Mouse (Mus musculus): ENCODE measurements around the gene Rbm47. TPM values are rescaled to one million over a fixed set of nuclear protein-coding genes. Genes with fewer than 3 reads are reported as not detected.

The Rbm47 gene
- polyA plus RNA-seq, 1 experiment: 310 TPM

DNA sequence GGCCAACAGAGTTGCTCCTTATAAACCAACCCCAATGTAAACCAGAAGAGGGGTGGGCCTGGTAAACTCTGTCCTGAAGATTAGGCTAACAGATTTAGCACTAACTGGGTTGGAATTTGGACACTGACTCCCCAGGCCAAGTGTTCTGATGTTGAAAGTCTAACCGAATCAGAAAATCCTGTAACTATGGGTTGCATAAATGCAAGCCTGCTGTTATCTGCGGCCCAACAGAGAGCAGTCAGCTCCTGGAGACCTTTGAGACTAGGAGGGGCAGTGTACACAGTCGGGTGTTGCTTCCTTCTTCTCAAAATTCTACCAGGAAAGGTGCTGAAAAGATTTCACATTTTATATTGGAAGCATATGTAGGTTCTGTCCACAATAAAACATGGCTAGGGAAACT lies 129.0 kb downstream of the Rbm47 start:
- Histone ChIP-seq H3K4me1 (ENCODE audit: control insufficient read depth, insufficient read depth, insufficient read length, low read length) (peaks cover 29% of the 10 kb centered on the region), H3K27me3 (ENCODE audit: control insufficient read depth, insufficient read depth, low read length) (no peaks in the 10 kb centered on the region), H3K27ac (ENCODE audit: insufficient read depth, low read depth, low read length) (peak overlapping the region; percentile 99), H3K4me3 (ENCODE audit: low read depth, low read length) (no peak overlapping the region), H3K36me3 (ENCODE audit: control insufficient read depth, insufficient read depth, low read length) (peaks cover 50% of the 10 kb centered on the region)
- no peak for TF ChIP-seq CTCF (IDR thresholded peaks at IDR 0.05; ENCODE audit: extremely low read depth, insufficient read length, insufficient replicate concordance, low read depth, low read length)
- TF ChIP-seq POLR2A (IDR thresholded peaks at IDR 0.05; ENCODE audit: low read depth, low read length): no peak
- WGBS: 28% methylated on average over 3 of the region's 3 CpGs

DNA sequence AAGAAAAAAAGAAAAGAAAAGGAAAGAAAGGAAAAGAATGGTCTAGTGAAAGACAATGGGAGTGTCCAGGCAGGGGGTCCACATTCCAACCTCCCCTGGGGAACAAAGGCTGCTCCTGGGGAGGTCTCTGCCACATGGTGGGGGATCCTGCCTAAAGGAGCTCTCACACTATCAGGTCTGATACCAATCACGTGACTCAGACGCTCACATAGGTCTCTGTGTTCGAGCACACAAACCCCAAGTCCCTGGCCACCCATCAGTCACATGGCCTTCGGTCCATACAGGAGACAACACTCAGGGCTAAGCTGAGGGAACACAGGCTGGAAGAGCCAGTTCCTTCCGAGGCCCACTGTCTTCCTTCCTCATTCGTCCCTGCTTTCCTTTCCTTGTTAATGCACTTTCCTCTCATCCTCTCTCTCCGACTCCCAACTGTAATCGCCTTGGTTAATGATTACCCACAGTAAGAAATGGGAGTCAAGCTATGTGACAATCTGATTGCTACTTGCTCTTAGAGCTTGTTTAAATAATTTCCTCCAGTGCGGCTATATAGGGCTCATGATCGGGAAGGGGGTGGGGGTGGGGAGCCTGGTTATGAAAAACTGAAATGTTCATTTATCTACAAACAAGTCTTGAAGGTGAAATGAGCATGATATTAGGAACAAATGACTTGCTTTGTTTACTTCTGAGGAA lies 130.1 kb downstream of the Rbm47 start:
- WGBS: 26% methylated on average over 10 of the region's 10 CpGs
- TF ChIP-seq CTCF (IDR thresholded peaks at IDR 0.05; ENCODE audit: extremely low read depth, insufficient read length, insufficient replicate concordance, low read depth, low read length) (no peak), POLR2A (IDR thresholded peaks at IDR 0.05; ENCODE audit: low read depth, low read length) (no peak)
- Histone ChIP-seq H3K27me3 (ENCODE audit: control insufficient read depth, insufficient read depth, low read length) (no peaks in the 10 kb centered on the region), H3K4me1 (ENCODE audit: control insufficient read depth, insufficient read depth, insufficient read length, low read length) (peaks cover 29% of the 10 kb centered on the region), H3K4me3 (ENCODE audit: low read depth, low read length) (peak overlapping the region; percentile 53), H3K27ac (ENCODE audit: insufficient read depth, low read depth, low read length) (peak overlapping the region; percentile 97), H3K36me3 (ENCODE audit: control insufficient read depth, insufficient read depth, low read length) (peaks cover 55% of the 10 kb centered on the region)

DNA sequence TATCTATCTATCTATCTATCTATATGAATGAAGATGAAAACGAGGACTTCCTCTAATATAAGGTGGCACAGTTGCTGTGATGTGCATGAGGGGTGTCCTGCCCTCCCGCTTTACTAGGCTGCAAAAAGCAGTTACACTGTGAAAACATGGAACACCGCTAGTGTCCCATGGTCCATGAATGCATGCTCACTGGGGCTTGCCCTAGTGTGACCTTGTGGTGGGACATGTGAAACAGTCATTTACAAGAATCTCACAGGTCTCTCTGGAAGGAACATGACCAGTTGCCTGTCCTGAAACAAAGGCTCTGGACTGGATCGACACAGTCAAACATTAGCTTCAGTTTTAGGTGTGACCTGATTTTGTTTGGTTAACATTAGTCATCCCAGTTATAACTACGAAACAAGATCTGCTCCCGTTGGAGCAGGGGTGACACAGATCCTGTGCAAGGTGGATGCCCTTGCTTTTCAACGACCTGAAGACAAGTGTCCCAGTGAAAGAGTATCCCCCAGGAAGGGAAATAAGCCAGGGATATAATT lies 132.1 kb downstream of the Rbm47 start:
- H3K4me3 ChIP-seq (ENCODE audit: low read depth, low read length): no peak overlapping the region
- TF ChIP-seq POLR2A (IDR thresholded peaks at IDR 0.05; ENCODE audit: low read depth, low read length): no peak
- no peak for TF ChIP-seq CTCF (IDR thresholded peaks at IDR 0.05; ENCODE audit: extremely low read depth, insufficient read length, insufficient replicate concordance, low read depth, low read length)
- 56% methylated on average over 7 of the region's 7 CpGs for WGBS
- H3K4me1 ChIP-seq (ENCODE audit: control insufficient read depth, insufficient read depth, insufficient read length, low read length): peaks cover 24% of the 10 kb centered on the region; the same call in 1 of the 2 replicates
- 0 out of 2 replicates have a peak overlapping the region, but pooled peaks have one; percentile 32 for H3K27ac ChIP-seq (ENCODE audit: insufficient read depth, low read depth, low read length)
- no peaks in the 10 kb centered on the region for H3K27me3 ChIP-seq (ENCODE audit: control insufficient read depth, insufficient read depth, low read length)
- H3K36me3 ChIP-seq (ENCODE audit: control insufficient read depth, insufficient read depth, low read length): peaks cover 71% of the 10 kb centered on the region

DNA sequence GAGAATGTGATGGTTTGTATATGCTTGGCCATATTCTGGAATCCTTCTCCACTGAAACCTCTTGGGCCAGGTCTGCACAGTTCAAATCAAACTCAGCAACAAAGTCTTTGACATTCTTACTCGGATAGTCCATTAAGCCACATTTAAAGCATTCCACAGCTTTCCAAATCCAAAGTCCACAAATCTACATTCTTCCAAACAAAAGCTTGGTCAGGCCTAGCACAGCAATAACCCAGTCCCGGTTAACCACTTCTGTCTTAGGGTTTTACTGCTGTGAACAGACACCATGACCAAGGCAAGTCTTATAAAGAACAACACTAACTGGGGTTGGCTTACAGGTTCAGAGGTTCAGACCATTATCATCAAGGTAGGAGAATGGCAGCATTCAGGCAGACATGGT lies 133.1 kb downstream of the Rbm47 start:
- Histone ChIP-seq H3K36me3 (ENCODE audit: control insufficient read depth, insufficient read depth, low read length) (peaks cover 70% of the 10 kb centered on the region), H3K27ac (ENCODE audit: insufficient read depth, low read depth, low read length) (no peak overlapping the region), H3K4me3 (ENCODE audit: low read depth, low read length) (no peak overlapping the region), H3K4me1 (ENCODE audit: control insufficient read depth, insufficient read depth, insufficient read length, low read length) (peaks cover 22% of the 10 kb centered on the region; the same call in 1 of the 2 replicates), H3K27me3 (ENCODE audit: control insufficient read depth, insufficient read depth, low read length) (no peaks in the 10 kb centered on the region)
- 42% methylated on average over 2 of the region's 2 CpGs for WGBS
- TF ChIP-seq POLR2A (IDR thresholded peaks at IDR 0.05; ENCODE audit: low read depth, low read length) (no peak), CTCF (IDR thresholded peaks at IDR 0.05; ENCODE audit: extremely low read depth, insufficient read length, insufficient replicate concordance, low read depth, low read length) (no peak)

DNA sequence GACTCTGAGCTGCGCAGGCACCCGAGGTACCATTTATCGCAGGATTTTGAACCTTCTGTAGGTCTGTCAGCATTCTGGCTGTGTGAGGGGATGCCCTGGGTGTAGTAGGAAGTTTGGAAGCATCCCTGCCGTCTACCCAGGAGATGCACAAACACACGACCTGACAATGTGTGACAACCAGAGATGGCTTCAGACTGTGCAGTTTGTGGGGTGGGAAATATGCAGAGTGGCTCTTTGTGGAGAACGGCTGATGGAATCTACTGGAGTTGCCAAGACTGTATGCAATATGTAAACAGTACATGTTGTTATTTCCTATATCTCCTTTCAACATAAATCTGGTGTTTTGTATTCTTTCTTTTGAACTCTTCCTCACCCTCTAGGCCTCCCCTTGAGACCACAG lies 135.9 kb downstream of the Rbm47 start:
- 62% methylated on average over 6 of the region's 6 CpGs for WGBS
- no peak for TF ChIP-seq CTCF (IDR thresholded peaks at IDR 0.05; ENCODE audit: extremely low read depth, insufficient read length, insufficient replicate concordance, low read depth, low read length)
- TF ChIP-seq POLR2A (IDR thresholded peaks at IDR 0.05; ENCODE audit: low read depth, low read length): no peak
- Histone ChIP-seq H3K4me3 (ENCODE audit: low read depth, low read length) (no peak overlapping the region), H3K4me1 (ENCODE audit: control insufficient read depth, insufficient read depth, insufficient read length, low read length) (peaks cover 14% of the 10 kb centered on the region; the same call in 1 of the 2 replicates), H3K27me3 (ENCODE audit: control insufficient read depth, insufficient read depth, low read length) (no peaks in the 10 kb centered on the region), H3K27ac (ENCODE audit: insufficient read depth, low read depth, low read length) (no peak overlapping the region), H3K36me3 (ENCODE audit: control insufficient read depth, insufficient read depth, low read length) (peaks cover 84% of the 10 kb centered on the region)

DNA sequence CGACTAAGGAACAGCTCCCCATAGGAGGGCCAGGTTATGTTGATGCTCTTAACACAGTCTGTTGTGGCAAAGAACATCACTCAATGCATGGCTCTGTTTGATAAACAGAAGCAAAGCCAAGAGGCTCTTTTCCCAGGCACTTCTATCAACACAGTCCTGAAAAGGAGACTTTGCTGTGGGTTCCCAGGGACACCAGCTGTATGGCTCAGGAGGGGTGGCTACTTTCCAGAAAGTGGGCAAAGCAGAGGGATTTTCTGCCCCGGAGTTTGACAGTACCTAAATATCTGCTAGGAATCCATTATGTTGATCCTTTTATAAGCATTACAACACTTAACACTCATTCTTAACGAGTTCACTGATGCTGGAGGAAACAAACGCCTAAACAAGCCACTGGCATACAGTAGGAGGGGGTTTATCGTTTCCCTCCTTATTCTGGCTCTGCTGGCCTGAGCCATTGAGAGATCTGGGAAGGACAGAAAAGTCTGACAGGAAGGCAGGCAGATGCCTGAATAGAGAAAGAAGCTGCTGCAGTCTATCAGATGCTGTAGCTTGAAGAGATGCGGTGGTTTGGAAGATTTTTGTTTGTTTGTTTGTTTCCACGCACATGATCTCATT lies 136.4 kb downstream of the Rbm47 start:
- 58% methylated on average over 7 of the region's 7 CpGs for WGBS
- TF ChIP-seq POLR2A (IDR thresholded peaks at IDR 0.05; ENCODE audit: low read depth, low read length) (no peak), CTCF (IDR thresholded peaks at IDR 0.05; ENCODE audit: extremely low read depth, insufficient read length, insufficient replicate concordance, low read depth, low read length) (no peak)
- no peaks in the 10 kb centered on the region for H3K27me3 ChIP-seq (ENCODE audit: control insufficient read depth, insufficient read depth, low read length)
- H3K36me3 ChIP-seq (ENCODE audit: control insufficient read depth, insufficient read depth, low read length): peaks cover 85% of the 10 kb centered on the region
- H3K4me1 ChIP-seq (ENCODE audit: control insufficient read depth, insufficient read depth, insufficient read length, low read length): peaks cover 14% of the 10 kb centered on the region; the same call in 1 of the 2 replicates
- no peak overlapping the region for H3K4me3 ChIP-seq (ENCODE audit: low read depth, low read length)
- H3K27ac ChIP-seq (ENCODE audit: insufficient read depth, low read depth, low read length): no peak overlapping the region

Data from small intestine, adult 2 months (tissue).